Mouse (Mus musculus) liver, embryonic 14.5 days (tissue): ENCODE results near the gene Btg2. TPM values are rescaled to one million over a fixed set of nuclear protein-coding genes. Genes with fewer than 3 reads are reported as not detected.

Experiments
- ATAC-seq: fragments of 200-750 bp; cut with Nextera tagmentation; 2 replicates; pipeline ENCODE4 v1.8.0; 2017; ENCODE audit warnings: moderate number of reproducible peaks, mild to moderate bottlenecking, moderate library complexity; ENCODE audit not compliant: insufficient read depth
- DNase-seq, 3 experiments: peaks; one replicate each; pipeline ENCODE4 v3.0.0-alpha.2; 2012 to 2013; ENCODE audit warnings: low read depth in 3 of 3, low spot score in 3 of 3
- H3K27ac ChIP-seq: fragments of 300-500 bp; sonication (generic); 2 replicates; pipeline ENCODE4 v1.5.1; 2014; ENCODE audit warnings: moderate library complexity, mild to moderate bottlenecking, control low read depth, inconsistent platforms
- H3K27me3 ChIP-seq: fragments of 300-500 bp; sonication (generic); 2 replicates; pipeline ENCODE4 v1.6.1; 2014; ENCODE audit warnings: mild to moderate bottlenecking, low read length, moderate library complexity; ENCODE audit not compliant: control insufficient read depth, insufficient read depth
- H3K36me3 ChIP-seq: fragments of 300-500 bp; sonication (generic); replicated peaks from 2 replicates; pipeline ENCODE4 v1.6.1; 2014; ENCODE audit warnings: low read depth; ENCODE audit not compliant: control insufficient read depth, insufficient read depth
- H3K4me1 ChIP-seq, 2 experiments: fragments of 200-500 bp in 1 of 2; fragments of 300-500 bp in 1 of 2; sonication (generic) in 1 of 2; replicated peaks; 2 replicates each; pipeline ENCODE4 v1.6.1; 2012 to 2014; ENCODE audit warnings: antibody characterized with exemption in 1 of 2, inconsistent platforms in 1 of 2, low read length in 1 of 2; ENCODE audit not compliant: control insufficient read depth in 2 of 2, insufficient read depth in 2 of 2
- H3K4me2 ChIP-seq: fragments of 300-500 bp; sonication (generic); 2 replicates; pipeline ENCODE4 v1.6.1; 2014; ENCODE audit warnings: low read depth, mild to moderate bottlenecking, control low read depth, moderate library complexity
- H3K4me3 ChIP-seq, 2 experiments: fragments of 200-500 bp in 1 of 2; fragments of 300-500 bp in 1 of 2; sonication (generic) in 1 of 2; 2 replicates each; pipeline ENCODE4 v1.5.1; 2012 to 2014; ENCODE audit warnings: low read depth in 2 of 2, low read length in 2 of 2, mild to moderate bottlenecking in 2 of 2, control low read depth in 1 of 2, inconsistent platforms in 1 of 2, moderate library complexity in 1 of 2; ENCODE audit not compliant: insufficient read depth in 1 of 2
- H3K9ac ChIP-seq: fragments of 300-500 bp; sonication (generic); replicated peaks from 2 replicates; pipeline ENCODE4 v1.6.1; 2014; ENCODE audit warnings: mild to moderate bottlenecking, control low read depth, moderate library complexity
- H3K9me3 ChIP-seq: fragments of 300-500 bp; sonication (generic); 2 replicates; pipeline ENCODE4 v1.6.1; 2016; ENCODE audit warnings: low read length, mixed read lengths; ENCODE audit not compliant: control insufficient read depth
- CTCF ChIP-seq: IDR thresholded peaks from 2 replicates; pipeline ENCODE4 v1.5.1; 2016; ENCODE audit warnings: antibody characterized with exemption, low read depth, control low read depth
- EP300 ChIP-seq: IDR thresholded peaks from 2 replicates; pipeline ENCODE4 v1.6.1; 2016; ENCODE audit warnings: antibody characterized with exemption, low read depth
- WGBS: fragments of 180-500 bp; shearing (Covaris S2); extraction: QIAGEN DNeasy Blood & Tissue Kit; methylation state at CpG from one replicate; pipeline ENCODE4 v1.1.7; 2014; ENCODE audit not compliant: insufficient replicate concordance; 5-methylcytosine and 5-hydroxymethylcytosine counted together
- polyA plus RNA-seq, 2 experiments: library from polyadenylated mRNA; depleted of rRNA in 1 of 2; stranded (reverse) in 1 of 2; unstranded in 1 of 2; fragments of >200 nt; fragmentation: Nextera tagmentation in 1 of 2; extraction: Ambion mirVana in 1 of 2; gene quantifications; 2 replicates each; pipeline versions ENCODE4 v1.2.1 to v1.2.3; 2012 to 2014

Btg2 gene
- 40.1 and 45.3 TPM in 2 replicates for polyA plus RNA-seq (2012; rRNA removed)
- 78.2 and 85.2 TPM in 2 replicates for polyA plus RNA-seq (2014; fragmentation: Nextera tagmentation; extraction: Ambion mirVana)

DNA sequence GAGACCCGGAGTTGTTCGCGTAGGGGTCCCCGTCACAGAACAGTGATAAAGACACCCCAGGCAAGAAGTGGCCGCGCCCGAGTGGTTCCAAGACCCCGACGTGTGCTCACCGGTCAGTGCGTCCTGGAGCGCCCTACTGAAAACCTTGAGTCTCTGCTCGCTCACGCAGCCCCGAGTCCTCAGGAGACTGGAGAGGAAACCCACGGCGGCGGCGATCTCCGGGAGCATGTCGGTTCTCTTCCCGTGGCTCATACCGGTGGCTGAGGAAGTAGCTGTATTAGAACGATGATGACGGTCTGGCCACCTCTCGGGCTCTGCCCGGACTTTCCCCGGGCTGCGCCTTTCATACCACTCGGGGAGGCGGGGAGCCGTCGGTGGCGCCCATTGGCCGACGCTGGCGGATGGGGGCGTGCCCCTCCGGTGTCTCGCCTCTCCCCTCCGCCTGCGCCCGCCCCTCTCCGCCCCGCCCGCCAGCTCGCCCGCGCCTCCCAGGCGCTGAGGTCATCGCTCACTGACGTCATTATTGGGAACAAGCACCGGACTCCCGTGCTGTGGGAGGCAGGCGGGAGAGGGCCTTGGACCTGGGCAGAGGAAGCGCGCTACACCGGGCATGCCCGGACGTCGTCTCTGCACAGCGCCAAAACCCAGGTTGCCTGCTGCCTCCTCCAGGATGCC, at the start of gene Btg2:
TSS of gene Btg2 (minus strand) at position 319 of the 675 bp plus-strand sequence.
- Histone ChIP-seq H3K36me3 (peaks cover 37% of the 10 kb centered on the region), H3K4me3 (peak within 1 kb of the TSS; percentile 92 to 97), H3K27ac (peak within 1 kb of the TSS; percentile 99), H3K4me1 (peaks cover 69 to 81% of the 10 kb centered on the region in 2 experiments), H3K9me3 (no peaks in the 10 kb centered on the region), H3K9ac (peak within 1 kb of the TSS; percentile 99), H3K27me3 (no peaks in the 10 kb centered on the region), H3K4me2 (peak within 1 kb of the TSS; percentile 93)
- ATAC-seq (peak; percentile 86), DNase-seq (peak; percentile 92 to 96 (median 94))
- TF ChIP-seq EP300 (peak; percentile 56), CTCF (no peak)
- WGBS, result under 1% methylated on average over 57 of the region's 62 CpGs

DNA sequence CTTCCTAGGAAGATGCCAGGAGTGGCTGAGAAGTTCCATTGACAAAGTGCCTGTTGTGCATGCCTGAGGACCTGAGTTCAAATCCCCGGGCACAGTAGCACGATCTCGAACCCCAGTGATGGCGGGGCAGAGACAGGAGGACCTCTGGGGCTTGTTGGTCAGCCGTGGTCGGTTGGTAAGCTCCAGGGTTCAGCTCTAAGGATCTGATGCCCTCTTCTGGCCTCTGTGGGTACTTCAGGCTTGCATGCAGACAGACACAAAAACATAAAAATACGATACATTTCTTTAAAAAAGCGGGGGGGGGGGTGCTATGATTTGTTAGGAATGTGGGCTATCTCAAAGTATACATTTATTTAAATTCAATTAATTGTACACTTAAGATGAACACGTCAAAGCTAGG, 43.3 kb upstream of the Btg2 start:
- DNase-seq (no peak), ATAC-seq (no peak)
- no peak overlapping the region for H3K4me2 ChIP-seq
- H3K27me3 ChIP-seq, result no peaks in the 10 kb centered on the region; the same call in 1 of the 2 replicates
- no peaks in the 10 kb centered on the region for H3K9me3 ChIP-seq
- H3K9ac ChIP-seq, result no peak overlapping the region
- H3K27ac ChIP-seq, result no peak overlapping the region
- 33% methylated on average over 9 of the region's 9 CpGs for WGBS
- H3K4me1 ChIP-seq, result no peaks in the 10 kb centered on the region
- TF ChIP-seq CTCF (peak; percentile 79), EP300 (no peak)
- H3K36me3 ChIP-seq, result no peaks in the 10 kb centered on the region
- no peak overlapping the region for H3K4me3 ChIP-seq

GRCm38 (mm10) chr1:134120179-134120578, 41.3 kb upstream of the Btg2 start:
- no peak overlapping the region for H3K4me2 ChIP-seq
- no peak overlapping the region for H3K4me3 ChIP-seq
- 4% methylated on average over 5 of the region's 5 CpGs for WGBS
- no peaks in the 10 kb centered on the region for H3K9me3 ChIP-seq
- no peaks in the 10 kb centered on the region for H3K36me3 ChIP-seq
- no peaks in the 10 kb centered on the region for H3K4me1 ChIP-seq
- no peak for ATAC-seq
- H3K27ac ChIP-seq, result no peak overlapping the region
- H3K27me3 ChIP-seq, result no peaks in the 10 kb centered on the region; the same call in 1 of the 2 replicates
- TF ChIP-seq CTCF (peak; percentile 94), EP300 (no peak)
- H3K9ac ChIP-seq, result no peak overlapping the region
- DNase-seq, result peak in 2 of 3 experiments; percentile 45 to 52

- Histone ChIP-seq H3K9ac (no peak overlapping the region), H3K9me3 (no peaks in the 10 kb centered on the region), H3K27me3 (no peaks in the 10 kb centered on the region; the same call in 1 of the 2 replicates), H3K27ac (no peak overlapping the region), H3K4me1 (no peaks in the 10 kb centered on the region), H3K4me3 (no peak overlapping the region), H3K36me3 (no peaks in the 10 kb centered on the region), H3K4me2 (no peak overlapping the region)
- ATAC-seq (no peak), DNase-seq (no peak)
- TF ChIP-seq CTCF (no peak), EP300 (no peak)
- 65% methylated on average over 5 of the region's 5 CpGs for WGBS
Observed at GRCm38 (mm10) chr1:134117110-134117509, 38.2 kb upstream of the Btg2 start.

- Histone ChIP-seq H3K4me3 (no peak overlapping the region), H3K4me2 (no peak overlapping the region), H3K27me3 (no peaks in the 10 kb centered on the region; the same call in 1 of the 2 replicates), H3K36me3 (no peaks in the 10 kb centered on the region), H3K27ac (no peak overlapping the region), H3K9ac (no peak overlapping the region), H3K9me3 (no peaks in the 10 kb centered on the region), H3K4me1 (peaks cover 10% of the 10 kb centered on the region in 2 experiments)
- DNase-seq, result no peak
- no peak for ATAC-seq
- TF ChIP-seq EP300, result no peak
- no peak for TF ChIP-seq CTCF
- WGBS, result 57% methylated on average over 8 of the region's 8 CpGs
Observed at GRCm38 (mm10) chr1:134115424-134115823, 36.5 kb upstream of the Btg2 start.
